In genomic region chr10:96638477-96638876, GRCm38 (mm10) we compare ENCODE assay signal across 22 mouse cellular contexts.
"Had no signal": no experiment of that assay in that cellular context is flagged by ENCODE, and none has a peak within 500 bp of the region (broad histone marks: within the 10 kb centered on the region; RNA-seq: fewer than 3 reads in every experiment).

No protein-coding gene starts in this region.

- H3K27me3 ChIP-seq: liver, embryonic 13.5 days; liver, embryonic 15.5 days; lung, embryonic 15.5 days; megakaryocyte, embryonic 14.5 days; midbrain, embryonic 13.5 days; midbrain, embryonic 15.5 days; neural tube, embryonic 12.5 days; stomach, embryonic 15.5 days had no signal

- DNase-seq: liver, embryonic 13.5 days; liver, postnatal 0 days; lung, adult 2 months; lung, postnatal 14 days; lung, postnatal 36 days; retina, postnatal 1 day; right cerebral cortex, adult 18-20 months; right cerebral cortex, postnatal 14 days; thymus, adult 2 months; thymus, postnatal 25 days; thymus, postnatal 4 days had no signal

- H3K9ac ChIP-seq: liver, embryonic 13.5 days; liver, embryonic 15.5 days; liver, postnatal 0 days; lung, embryonic 15.5 days; midbrain, embryonic 13.5 days; midbrain, embryonic 15.5 days; neural tube, embryonic 12.5 days; stomach, embryonic 15.5 days had no signal

- ATAC-seq: lung, postnatal 0 days; midbrain, embryonic 13.5 days; midbrain, embryonic 15.5 days had no signal

- H3K36me3 ChIP-seq: liver, embryonic 13.5 days; liver, embryonic 15.5 days; lung, embryonic 15.5 days; midbrain, embryonic 15.5 days; stomach, embryonic 15.5 days had no signal

- H3K4me2 ChIP-seq: liver, embryonic 13.5 days; liver, embryonic 15.5 days; lung, embryonic 15.5 days; midbrain, embryonic 11.5 days; midbrain, embryonic 13.5 days; midbrain, embryonic 15.5 days; neural tube, embryonic 12.5 days; stomach, embryonic 15.5 days had no signal

- H3K9me3 ChIP-seq: liver, embryonic 13.5 days; liver, embryonic 15.5 days; lung, embryonic 15.5 days; midbrain, embryonic 13.5 days; midbrain, embryonic 15.5 days; neural tube, embryonic 12.5 days; stomach, embryonic 15.5 days had no signal

- H3K4me3 ChIP-seq: liver, embryonic 13.5 days; liver, embryonic 15.5 days; lung, embryonic 15.5 days; megakaryocyte, embryonic 14.5 days; midbrain, embryonic 13.5 days; midbrain, embryonic 15.5 days; neural tube, embryonic 12.5 days; stomach, embryonic 15.5 days had no signal

- H3K4me1 ChIP-seq: liver, embryonic 13.5 days; liver, embryonic 15.5 days; megakaryocyte, embryonic 14.5 days; midbrain, embryonic 15.5 days had no signal

- H3K27ac ChIP-seq: liver, embryonic 13.5 days; liver, embryonic 15.5 days; lung, embryonic 15.5 days; macrophage; midbrain, embryonic 13.5 days; midbrain, embryonic 15.5 days; neural tube, embryonic 12.5 days; stomach, embryonic 15.5 days; stomach, postnatal 0 days had no signal
